Mouse (Mus musculus) left cerebral cortex, postnatal 14 days (tissue): Measurements from ENCODE around the gene Parp9. TPM values are rescaled to one million over a fixed set of nuclear protein-coding genes. Genes with fewer than 3 reads are reported as not detected.
A peak's percentile ranks its signal among the peaks of the same experiment; 100 is the strongest.
"Not testable (repeated sequence)": the region's sequence is repeated elsewhere in the genome, so short reads cannot be mapped to it uniquely, and the experiment has no call there.

Source experiments
- DNase-seq, 2 experiments: peaks; one replicate each; pipeline ENCODE4 v3.0.0; 2021 to 2022; ENCODE audit warnings: low spot score in 2 of 2, mixed read lengths in 1 of 2
- intact Hi-C: fragments of 180-260 bp; cut with DNase I; formaldehyde crosslinking; loops from one replicate; pipeline ENCODE4 v1.15.1; 2025
- total RNA-seq, 2 experiments: library from RNA; stranded (reverse); gene quantifications; 2 replicates each; pipeline ENCODE4 v1.2.3; 2021

Gene Parp9
- total RNA-seq, 2 experiments from 2014 or later: 2.1 TPM

DNA sequence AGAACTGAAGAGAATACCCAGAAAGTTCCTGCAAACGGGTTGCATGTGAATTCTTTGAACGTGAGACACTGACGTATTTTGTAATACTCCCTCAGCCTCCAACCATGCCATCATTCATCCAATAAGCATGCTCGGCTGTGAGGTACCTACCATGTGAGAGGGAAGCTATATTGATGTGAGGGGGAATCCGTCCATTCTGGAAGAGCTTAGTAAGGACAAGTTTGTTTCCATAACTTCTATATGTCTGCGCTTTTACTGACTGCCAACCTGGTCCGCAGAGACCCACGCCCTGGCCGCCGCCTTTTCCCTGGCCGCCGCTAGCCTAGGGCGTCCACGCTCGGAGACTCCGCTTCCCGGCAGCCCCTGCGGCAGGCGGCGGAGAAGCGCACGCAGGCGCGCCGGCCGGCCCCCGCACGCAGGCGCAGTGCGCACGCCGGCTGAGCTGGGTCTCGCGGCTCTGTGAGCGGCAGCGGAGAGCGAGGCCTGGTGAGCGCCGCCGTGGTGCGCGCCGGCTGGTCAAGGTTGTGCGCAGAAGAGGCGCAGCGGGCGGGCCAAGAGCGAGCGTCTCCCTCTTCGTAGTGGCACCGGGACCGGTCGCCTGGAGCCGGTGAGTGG lies 44.7 kb downstream of the Parp9 start:
- peak; percentile 90 to 91 for DNase-seq
- intact Hi-C loops: no loop called here

DNA sequence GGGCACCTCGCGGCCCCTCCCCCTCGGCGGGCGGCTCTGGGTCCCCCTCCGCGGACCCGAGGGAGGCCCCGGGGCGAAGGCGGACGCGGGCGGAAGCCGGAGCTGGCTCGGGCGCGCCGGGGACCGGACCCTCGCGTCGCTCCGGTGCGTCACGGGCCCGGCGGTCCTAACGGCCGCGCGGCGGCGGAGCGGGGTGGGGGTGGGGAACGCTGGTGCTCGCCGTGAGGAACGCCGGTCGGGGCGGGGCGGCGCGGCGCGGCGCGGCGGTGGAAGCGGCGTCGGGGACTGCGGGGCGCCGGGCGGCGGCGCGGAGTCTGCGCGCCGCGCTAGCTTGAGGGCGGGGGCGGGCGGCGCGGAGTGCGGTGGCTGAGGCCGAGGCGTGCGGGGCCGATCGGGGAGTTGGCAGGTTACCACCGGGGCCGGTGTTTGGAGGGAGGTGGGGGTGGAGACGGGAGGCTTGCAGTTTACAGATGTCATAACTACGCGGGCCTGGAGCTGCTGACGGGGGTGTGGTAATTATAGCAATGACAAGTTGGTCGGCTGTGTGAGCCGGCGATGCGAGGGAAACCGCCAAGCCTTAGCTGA lies 45.3 kb downstream of the Parp9 start:
- peak; percentile 67 to 79 for DNase-seq
- intact Hi-C loops: no loop called here

DNA sequence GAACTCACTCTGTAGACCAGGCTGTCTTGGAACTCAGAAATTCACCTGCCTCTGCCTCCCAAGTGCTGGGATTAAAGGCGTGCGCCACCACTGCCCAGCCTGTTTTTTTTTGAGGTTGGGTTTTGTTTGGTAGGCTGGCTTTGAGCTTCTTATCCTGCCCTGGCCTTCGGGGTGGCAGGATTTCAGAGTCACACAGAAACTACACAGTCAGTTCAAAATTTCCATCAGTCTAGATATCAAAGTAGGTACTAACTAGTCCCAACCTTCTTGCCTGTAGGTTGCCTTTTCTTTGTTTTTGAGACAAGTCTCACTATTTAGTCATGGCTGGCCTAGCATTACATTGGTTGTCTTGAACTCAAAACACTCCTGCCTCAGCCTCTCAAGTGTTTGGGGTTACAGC lies 46.2 kb downstream of the Parp9 start:
- DNase-seq: no peak
- intact Hi-C loops: no loop called here

- intact Hi-C loops: no loop called here
- no peak for DNase-seq
Observed at GRCm38 (mm10) chr16:35987930-35988329, 49.7 kb downstream of the Parp9 start.

GRCm38 (mm10) chr16:35992391-35992790 lies 54.1 kb downstream of the Parp9 start:
- intact Hi-C loops: no loop called here
- no peak for DNase-seq

- intact Hi-C loops: no loop called here
- DNase-seq: no peak
Observed at GRCm38 (mm10) chr16:35993316-35993715, 55.0 kb downstream of the Parp9 start.

DNA sequence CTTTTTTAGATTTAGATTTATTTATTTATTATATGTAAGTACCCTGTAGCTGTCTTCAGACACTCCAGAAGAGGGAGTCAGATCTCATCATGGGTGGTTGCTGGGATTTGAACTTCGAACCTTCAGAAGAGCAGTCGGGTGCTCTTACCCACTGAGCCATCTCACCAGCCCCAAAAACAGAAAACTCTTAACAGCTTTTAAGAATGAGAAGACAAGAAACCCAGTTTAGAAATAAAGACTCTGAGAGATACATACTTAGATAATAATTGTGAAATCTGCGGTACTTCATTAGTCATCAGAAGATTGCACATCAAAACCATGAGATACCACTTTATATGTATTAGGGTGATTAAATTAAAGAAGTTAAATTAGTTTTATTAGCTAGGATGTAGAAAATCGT lies 60.6 kb downstream of the Parp9 start:
- DNase-seq, intact Hi-C loops: not testable (repeated sequence)

GRCm38 (mm10) chr16:36008396-36008795 lies 70.1 kb downstream of the Parp9 start:
- intact Hi-C loops: no loop called here

DNA sequence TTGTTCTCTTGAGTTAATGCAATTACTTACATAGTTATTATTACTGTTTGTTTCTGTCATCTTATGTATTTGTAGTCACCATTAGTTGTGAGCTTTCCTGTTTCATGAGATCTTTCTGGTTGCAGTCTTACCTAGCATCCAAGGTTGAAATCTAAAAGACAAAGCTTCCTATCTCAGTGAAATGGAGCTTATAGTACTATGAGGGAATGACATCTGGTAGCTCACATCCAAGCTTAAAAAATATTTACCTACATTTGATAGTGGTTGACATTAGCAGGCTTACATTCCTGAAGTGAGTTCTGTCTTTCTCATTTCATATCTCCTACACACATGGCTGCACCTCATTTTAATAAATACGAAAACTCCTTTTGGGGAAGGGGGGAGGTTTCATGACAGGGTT lies 78.1 kb downstream of the Parp9 start:
- intact Hi-C loops: no loop called here
- no peak for DNase-seq

More at GRCm38 (mm10) chr16:36008396-36008795, 70.1 kb downstream of the Parp9 start:
- DNase-seq: no peak

Other genes with a start within 250 kb of the Parp9 start
- gene Dirc2, start 169.1 kb upstream of the Parp9 start, total RNA-seq: 10 to 100 TPM; 78.9 to 81.1 TPM
- gene Hspbap1, start 168.1 kb upstream of the Parp9 start, total RNA-seq: 1 to 10 TPM; 5.1 to 6.0 TPM
- 1 to 10 TPM in 1 of 2 experiments, under 1 TPM in 1; 0.79 to 1.3 TPM for gene Parp14, start 66.9 kb upstream of the Parp9 start, total RNA-seq
- 1 to 10 TPM; 2.0 to 2.9 TPM for gene Dtx3l, start 681 bp downstream of the Parp9 start, total RNA-seq
- gene Kpna1, start 40.3 kb downstream of the Parp9 start, total RNA-seq: 100 to 1,000 TPM; 119 to 122 TPM
- 1 to 10 TPM; 3.6 to 3.9 TPM for gene Wdr5b, start 102.7 kb downstream of the Parp9 start, total RNA-seq
- 10 to 100 TPM; 66.1 to 66.4 TPM for gene Fam162a, start 133.1 kb downstream of the Parp9 start, total RNA-seq
- 10 to 100 TPM; 18.6 to 21.3 TPM for gene Ccdc58, start 133.2 kb downstream of the Parp9 start, total RNA-seq
- gene Csta1, start 192.8 kb downstream of the Parp9 start, total RNA-seq: not detected
- not detected for gene Stfa2l1, start 218.3 kb downstream of the Parp9 start, total RNA-seq
- not detected for gene Gm5483, start 245.7 kb downstream of the Parp9 start, total RNA-seq